Mouse (Mus musculus) limb, embryonic 14.5 days (tissue): Measurements from ENCODE around the gene Sh3pxd2b. TPM values are rescaled to one million over a fixed set of nuclear protein-coding genes. Genes with fewer than 3 reads are reported as not detected.
A peak's percentile ranks its signal among the peaks of the same experiment; 100 is the strongest.

Experiments used
- ATAC-seq: fragments of 200-750 bp; cut with Nextera tagmentation; 2 replicates; pipeline ENCODE4 v1.8.0; 2017; ENCODE audit warnings: low read depth, moderate number of reproducible peaks, moderate TSS enrichment; ENCODE audit not compliant: low FRiP score
- DNase-seq: peaks from one replicate; pipeline ENCODE4 v3.0.0-alpha.2; 2015; ENCODE audit warnings: low spot score
- H3K27ac ChIP-seq: fragments of 300-500 bp; sonication (generic); replicated peaks from 2 replicates; pipeline ENCODE4 v1.5.1; 2014; ENCODE audit warnings: low read depth, mild to moderate bottlenecking, low read length, moderate library complexity, mixed read lengths
- H3K27me3 ChIP-seq: fragments of 300-500 bp; sonication (generic); 2 replicates; pipeline ENCODE4 v1.6.1; 2014; ENCODE audit warnings: low read length, mixed read lengths; ENCODE audit not compliant: control insufficient read depth, insufficient read depth
- H3K36me3 ChIP-seq: fragments of 300-500 bp; sonication (generic); 2 replicates; pipeline ENCODE4 v1.6.1; 2014; ENCODE audit warnings: mild to moderate bottlenecking, low read length, moderate library complexity, mixed read lengths; ENCODE audit not compliant: control insufficient read depth, insufficient read depth
- H3K4me1 ChIP-seq: fragments of 300-500 bp; sonication (generic); 2 replicates; pipeline ENCODE4 v1.6.1; 2014; ENCODE audit warnings: antibody characterized with exemption, low read length, mixed read lengths; ENCODE audit not compliant: control insufficient read depth, insufficient read depth
- H3K4me2 ChIP-seq: fragments of 300-500 bp; sonication (generic); replicated peaks from 2 replicates; pipeline ENCODE4 v1.6.1; 2014; ENCODE audit warnings: low read depth, mild to moderate bottlenecking, low read length, moderate library complexity; ENCODE audit not compliant: severe bottlenecking
- H3K4me3 ChIP-seq: fragments of 300-500 bp; sonication (generic); replicated peaks from 2 replicates; pipeline ENCODE4 v1.5.1; 2014; ENCODE audit warnings: low read length
- H3K9ac ChIP-seq: fragments of 300-500 bp; sonication (generic); 2 replicates; pipeline ENCODE4 v1.6.1; 2014; ENCODE audit warnings: mild to moderate bottlenecking, low read depth, low read length, moderate library complexity; ENCODE audit not compliant: severe bottlenecking
- H3K9me3 ChIP-seq: fragments of 300-500 bp; sonication (generic); 2 replicates; pipeline ENCODE4 v1.6.1; 2016; ENCODE audit warnings: low read length; ENCODE audit not compliant: control insufficient read depth
- POLR2A ChIP-seq: fragments of 200-500 bp; IDR thresholded peaks from 2 replicates; pipeline ENCODE4 v1.8.0; 2012; ENCODE audit warnings: inconsistent platforms, mild to moderate bottlenecking, moderate library complexity, borderline replicate concordance; ENCODE audit not compliant: insufficient read depth, insufficient read length; ENCODE audit errors: extremely low read depth
- WGBS: fragments of 180-500 bp; shearing (Covaris S2); extraction: QIAGEN DNeasy Blood & Tissue Kit; methylation state at CpG from one replicate; pipeline ENCODE4 v1.1.7; 2014; 5-methylcytosine and 5-hydroxymethylcytosine counted together
- polyA plus RNA-seq, 2 experiments: library from polyadenylated mRNA; depleted of rRNA in 1 of 2; stranded (reverse) in 1 of 2; unstranded in 1 of 2; fragments of >200 nt; fragmentation: Nextera tagmentation in 1 of 2; extraction: Ambion mirVana in 1 of 2; gene quantifications; 2 replicates each; pipeline versions ENCODE4 v1.2.1 to v1.2.3; 2012 to 2014

The Sh3pxd2b gene
- polyA plus RNA-seq, 2 experiments: 31.5 to 44.3 TPM

GRCm38 (mm10) chr11:32365498-32365897, 17.9 kb downstream of the Sh3pxd2b start:
- no peak overlapping the region for H3K9ac ChIP-seq
- TF ChIP-seq POLR2A: no peak
- peaks cover 31% of the 10 kb centered on the region for H3K4me1 ChIP-seq
- WGBS: 77% methylated on average over 4 of the region's 4 CpGs
- H3K4me3 ChIP-seq: no peak overlapping the region
- H3K9me3 ChIP-seq: no peaks in the 10 kb centered on the region
- H3K36me3 ChIP-seq: peaks cover 3% of the 10 kb centered on the region; the same call in 1 of the 2 replicates
- DNase-seq: no peak
- H3K27ac ChIP-seq: no peak overlapping the region
- H3K4me2 ChIP-seq: no peak overlapping the region
- ATAC-seq: no peak
- H3K27me3 ChIP-seq: no peaks in the 10 kb centered on the region

GRCm38 (mm10) chr11:32367056-32367455, 19.4 kb downstream of the Sh3pxd2b start:
- Histone ChIP-seq H3K9ac (no peak overlapping the region), H3K9me3 (no peaks in the 10 kb centered on the region), H3K4me2 (no peak overlapping the region), H3K27me3 (no peaks in the 10 kb centered on the region), H3K4me1 (peaks cover 31% of the 10 kb centered on the region), H3K36me3 (peaks cover 13% of the 10 kb centered on the region), H3K4me3 (no peak overlapping the region), H3K27ac (0 out of 2 replicates have a peak overlapping the region, but pooled peaks have one; percentile 13)
- TF ChIP-seq POLR2A: no peak
- DNase-seq (no peak), ATAC-seq (no peak)
- WGBS: 58% methylated on average over 2 of the region's 2 CpGs

- ATAC-seq (no peak), DNase-seq (no peak)
- TF ChIP-seq POLR2A: no peak
- peaks cover 19% of the 10 kb centered on the region for H3K4me1 ChIP-seq
- no peaks in the 10 kb centered on the region for H3K9me3 ChIP-seq
- 92% methylated on average over 3 of the region's 3 CpGs for WGBS
- H3K4me3 ChIP-seq: no peak overlapping the region
- no peak overlapping the region for H3K27ac ChIP-seq
- H3K27me3 ChIP-seq: no peaks in the 10 kb centered on the region
- no peak overlapping the region for H3K9ac ChIP-seq
- H3K36me3 ChIP-seq: peaks cover 30% of the 10 kb centered on the region
- no peak overlapping the region for H3K4me2 ChIP-seq
Measured at GRCm38 (mm10) chr11:32368986-32369385, 21.4 kb downstream of the Sh3pxd2b start.

GRCm38 (mm10) chr11:32370881-32371280, 23.3 kb downstream of the Sh3pxd2b start:
- no peaks in the 10 kb centered on the region for H3K27me3 ChIP-seq
- no peaks in the 10 kb centered on the region for H3K9me3 ChIP-seq
- H3K27ac ChIP-seq: no peak overlapping the region
- DNase-seq (no peak), ATAC-seq (no peak)
- peaks cover 45% of the 10 kb centered on the region for H3K36me3 ChIP-seq
- H3K4me3 ChIP-seq: no peak overlapping the region
- WGBS: 71% methylated on average over 1 of the region's 1 CpGs
- no peak for TF ChIP-seq POLR2A
- H3K9ac ChIP-seq: no peak overlapping the region
- peaks cover 7% of the 10 kb centered on the region; the same call in 1 of the 2 replicates for H3K4me1 ChIP-seq
- H3K4me2 ChIP-seq: no peak overlapping the region

- Histone ChIP-seq H3K4me2 (no peak overlapping the region), H3K4me3 (no peak overlapping the region), H3K27ac (no peak overlapping the region), H3K9ac (no peak overlapping the region), H3K27me3 (no peaks in the 10 kb centered on the region), H3K4me1 (no peaks in the 10 kb centered on the region), H3K9me3 (no peaks in the 10 kb centered on the region), H3K36me3 (peaks cover 64% of the 10 kb centered on the region)
- no peak for TF ChIP-seq POLR2A
- ATAC-seq (no peak), DNase-seq (no peak)
- 66% methylated on average over 13 of the region's 13 CpGs for WGBS
Measured at GRCm38 (mm10) chr11:32373266-32374026, 25.8 kb downstream of the Sh3pxd2b start.
